Mouse (Mus musculus) thymus, adult 2 months (tissue): Measurements from ENCODE around the gene Gpn3. TPM values are rescaled to one million over a fixed set of nuclear protein-coding genes. Genes with fewer than 3 reads are reported as not detected.

Source experiments
- DNase-seq: peaks from one replicate; pipeline ENCODE4 v3.0.0; 2021
- H3K27ac ChIP-seq: fragments of 200-500 bp; 2 replicates; pipeline ENCODE4 v1.5.1; 2012; ENCODE audit warnings: low read length, control low read depth; ENCODE audit not compliant: control insufficient read depth, insufficient read depth
- H3K27me3 ChIP-seq: fragments of 200-500 bp; 2 replicates; pipeline ENCODE4 v1.6.1; 2012; ENCODE audit warnings: mild to moderate bottlenecking, low read length, moderate library complexity, mixed read lengths; ENCODE audit not compliant: control insufficient read depth, insufficient read depth
- H3K36me3 ChIP-seq: fragments of 200-500 bp; 2 replicates; pipeline ENCODE4 v1.6.1; 2012; ENCODE audit warnings: mild to moderate bottlenecking, low read length, moderate library complexity; ENCODE audit not compliant: control insufficient read depth, insufficient read depth
- H3K4me1 ChIP-seq: fragments of 200-500 bp; replicated peaks from 2 replicates; pipeline ENCODE4 v1.6.1; 2012; ENCODE audit warnings: low read length; ENCODE audit not compliant: control insufficient read depth, insufficient read depth
- H3K4me3 ChIP-seq: fragments of 200-500 bp; 2 replicates; pipeline ENCODE4 v1.5.1; 2012; ENCODE audit warnings: mild to moderate bottlenecking, low read length, control low read depth, moderate library complexity; ENCODE audit not compliant: control insufficient read depth, insufficient read depth
- CTCF ChIP-seq: fragments of 200-500 bp; IDR thresholded peaks from 2 replicates; pipeline ENCODE4 v1.5.1; 2012; ENCODE audit warnings: mild to moderate bottlenecking, control low read depth, low read length, moderate library complexity, borderline replicate concordance; ENCODE audit not compliant: control insufficient read depth, poor library complexity, insufficient read depth; ENCODE audit errors: extremely low read depth
- POLR2A ChIP-seq: fragments of 200-500 bp; IDR thresholded peaks from 2 replicates; pipeline ENCODE4 v1.6.1; 2012; ENCODE audit warnings: mild to moderate bottlenecking, low read length, control low read depth, moderate library complexity; ENCODE audit not compliant: control insufficient read depth, poor library complexity, insufficient read depth; ENCODE audit errors: extremely low read depth
- WGBS: fragments of 180-500 bp; shearing (Covaris S2); methylation state at CpG from one replicate; pipeline ENCODE4 v1.1.7; 2018; 5-methylcytosine and 5-hydroxymethylcytosine counted together
- polyA plus RNA-seq: library from polyadenylated mRNA; depleted of rRNA; stranded (reverse); fragments of >200 nt; gene quantifications from 2 replicates; pipeline ENCODE4 v1.2.3, GENCODE M21; 2012

Gpn3 gene
- polyA plus RNA-seq, 1 experiment = 103 TPM

GRCm38 (mm10) chr5:122336554-122337294 is 35.0 kb upstream of the Gpn3 start:
- Histone ChIP-seq H3K4me1 (peaks cover 4% of the 10 kb centered on the region), H3K36me3 (no peaks in the 10 kb centered on the region), H3K4me3 (no peak overlapping the region), H3K27me3 (no peaks in the 10 kb centered on the region), H3K27ac (no peak overlapping the region)
- TF ChIP-seq CTCF (no peak), POLR2A (no peak)
- 87% methylated on average over 7 of the region's 7 CpGs for WGBS
- no peak for DNase-seq

DNA sequence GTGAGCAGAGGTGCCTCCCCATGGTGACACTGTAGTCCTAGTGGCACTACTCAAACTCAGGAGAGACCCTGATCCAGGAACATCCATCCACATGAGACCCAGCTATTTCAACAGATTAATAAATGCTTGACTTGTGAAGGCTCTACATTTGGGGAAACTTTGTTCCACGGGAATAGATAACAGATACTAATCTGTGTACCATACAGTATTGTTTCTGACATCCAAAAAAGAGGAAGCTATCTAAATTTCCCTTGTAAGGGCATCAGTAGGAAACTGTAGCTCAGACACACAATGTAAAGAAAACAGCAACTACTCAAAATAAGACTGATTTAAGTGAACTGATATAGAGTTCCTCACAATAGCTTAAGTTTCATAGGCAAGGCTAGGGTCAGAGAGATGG is 28.8 kb upstream of the Gpn3 start:
- DNase-seq = no peak
- no peaks in the 10 kb centered on the region for H3K27me3 ChIP-seq
- H3K4me3 ChIP-seq = no peak overlapping the region
- H3K4me1 ChIP-seq = no peaks in the 10 kb centered on the region
- H3K36me3 ChIP-seq = no peaks in the 10 kb centered on the region
- H3K27ac ChIP-seq = no peak overlapping the region
- TF ChIP-seq CTCF (no peak), POLR2A (no peak)
- 29% methylated on average over 1 of the region's 1 CpGs for WGBS

DNA sequence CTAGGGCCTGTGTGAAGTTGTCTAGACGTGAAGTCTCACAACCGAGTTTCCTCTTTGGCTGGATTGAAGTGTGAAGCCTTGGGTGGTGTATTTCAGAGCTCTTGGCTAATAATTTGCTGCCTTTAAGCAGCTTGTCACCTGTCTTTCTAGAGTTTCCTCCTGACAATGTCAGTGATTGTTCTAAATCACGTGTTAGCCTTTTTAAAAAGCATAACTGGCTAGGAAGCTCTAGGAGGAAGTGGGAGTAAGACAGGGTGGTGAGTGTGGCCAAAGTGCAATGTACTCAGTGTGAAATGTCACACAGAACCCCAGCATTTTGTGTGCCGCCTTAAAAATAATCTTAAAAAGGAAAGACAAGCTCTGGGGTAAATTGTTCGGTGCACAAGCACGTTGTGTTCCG is 27.9 kb upstream of the Gpn3 start:
- Histone ChIP-seq H3K4me1 (no peaks in the 10 kb centered on the region), H3K27me3 (no peaks in the 10 kb centered on the region), H3K4me3 (no peak overlapping the region), H3K36me3 (no peaks in the 10 kb centered on the region), H3K27ac (no peak overlapping the region)
- TF ChIP-seq CTCF (no peak), POLR2A (no peak)
- DNase-seq = no peak
- 26% methylated on average over 7 of the region's 7 CpGs for WGBS

GRCm38 (mm10) chr5:122344260-122344659 is 27.4 kb upstream of the Gpn3 start:
- TF ChIP-seq POLR2A = no peak
- peak; percentile 44; the same call in 1 of the 2 replicates for TF ChIP-seq CTCF
- WGBS = 5% methylated on average over 5 of the region's 5 CpGs
- Histone ChIP-seq H3K27me3 (no peaks in the 10 kb centered on the region), H3K27ac (no peak overlapping the region), H3K36me3 (no peaks in the 10 kb centered on the region), H3K4me1 (no peaks in the 10 kb centered on the region), H3K4me3 (no peak overlapping the region)
- peak; percentile 87 for DNase-seq

DNA sequence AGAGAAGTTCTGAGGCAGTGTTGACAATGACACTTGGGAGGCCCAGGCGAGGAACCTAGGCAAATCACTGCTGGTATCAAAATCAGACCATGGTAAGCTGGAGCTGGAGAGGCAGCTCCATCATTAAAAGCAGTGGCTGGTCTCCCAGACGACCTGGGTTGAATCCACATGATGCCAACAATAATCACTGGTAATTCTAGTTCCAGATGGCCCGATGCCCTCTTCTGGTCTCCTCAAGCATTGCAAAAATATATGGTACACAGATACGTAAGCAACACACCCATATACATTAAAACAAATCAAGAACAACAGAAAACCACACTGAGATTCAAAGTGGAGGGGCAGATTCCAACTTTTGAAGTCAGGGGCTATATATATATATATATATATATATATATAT is 25.9 kb upstream of the Gpn3 start:
- no peak for DNase-seq
- no peaks in the 10 kb centered on the region for H3K27me3 ChIP-seq
- H3K36me3 ChIP-seq = no peaks in the 10 kb centered on the region
- 97% methylated on average over 4 of the region's 4 CpGs for WGBS
- no peak overlapping the region for H3K27ac ChIP-seq
- H3K4me1 ChIP-seq = no peaks in the 10 kb centered on the region
- no peak for TF ChIP-seq POLR2A
- TF ChIP-seq CTCF = no peak
- no peak overlapping the region for H3K4me3 ChIP-seq

DNA sequence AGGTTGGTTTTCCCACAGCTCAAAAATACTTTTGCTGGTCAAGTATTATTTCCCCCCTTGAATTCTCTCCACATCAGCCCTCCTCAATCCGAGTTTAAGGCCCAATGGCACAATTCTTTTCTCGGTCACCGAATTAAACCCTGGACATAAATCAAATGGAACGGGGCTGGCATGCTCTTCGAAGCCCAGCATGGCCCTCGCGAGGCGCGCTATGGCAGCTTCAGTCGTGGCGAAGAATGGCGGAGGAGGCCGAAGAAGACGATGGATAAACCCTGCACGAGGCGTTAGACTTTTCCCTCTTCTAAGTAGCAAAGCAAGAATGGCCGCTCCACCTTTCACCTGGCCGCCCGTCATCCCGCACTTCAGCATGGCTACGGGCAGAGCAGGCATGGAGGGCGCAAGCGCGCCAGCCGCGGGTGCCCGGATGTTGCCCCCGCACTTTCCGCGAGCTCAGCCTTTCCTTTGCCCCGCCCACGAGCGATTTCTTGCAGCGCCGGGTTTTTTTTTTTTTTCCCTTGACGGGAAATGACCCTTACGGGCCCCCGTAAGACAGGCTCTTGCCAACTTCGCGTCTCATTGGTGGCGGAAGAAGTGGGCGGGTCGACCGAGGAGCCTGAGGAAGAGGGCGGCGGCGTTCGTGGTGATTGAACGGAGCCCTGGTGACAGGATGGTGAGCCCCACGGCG is 17.7 kb upstream of the Gpn3 start, which contains the start of the genes Rad9b and Vps29:
TSS of gene Rad9b (minus strand) at position 427 of the 685 bp plus-strand sequence.
TSS of gene Vps29 (plus strand) at position 563 of the 685 bp plus-strand sequence.
- peak; percentile 98 for DNase-seq
- Histone ChIP-seq H3K4me1 (peaks cover 6% of the 10 kb centered on the region), H3K27me3 (no peaks in the 10 kb centered on the region), H3K36me3 (no peaks in the 10 kb centered on the region), H3K27ac (no peak within 1 kb of the TSS), H3K4me3 (peak within 1 kb of the TSS; percentile 78)
- under 1% methylated on average over 51 of the region's 51 CpGs for WGBS
- TF ChIP-seq CTCF (peak; percentile 63; the same call in 1 of the 2 replicates), POLR2A (peak; percentile 81)
